Mouse (Mus musculus) urinary bladder, postnatal 36 days (tissue): ENCODE data around the gene Asf1b.
"Not testable (repeated sequence)": the region's sequence is repeated elsewhere in the genome, so short reads cannot be mapped to it uniquely, and the experiment has no call there.

ENCODE experiments used
- DNase-seq, 2 experiments: peaks; one replicate each; pipeline ENCODE4 v3.0.0; 2022; ENCODE audit warnings: low spot score in 2 of 2, mixed read lengths in 1 of 2

Gene Asf1b

GRCm38 (mm10) chr8:83996567-83997505 lies 41.5 kb downstream of the Asf1b start:
- DNase-seq: peak; percentile 84 to 87

GRCm38 (mm10) chr8:83997511-83998141 lies 42.3 kb downstream of the Asf1b start, which contains the start of gene Samd1:
TSS of gene Samd1 (plus strand) at chr8:83997672.
- no peak for DNase-seq

GRCm38 (mm10) chr8:83998231-83999056 lies 43.1 kb downstream of the Asf1b start:
- DNase-seq: no peak

GRCm38 (mm10) chr8:83999057-83999705 lies 43.9 kb downstream of the Asf1b start:
- DNase-seq: no peak

- no peak for DNase-seq
Measured at GRCm38 (mm10) chr8:83999825-84000224, 44.5 kb downstream of the Asf1b start.

GRCm38 (mm10) chr8:84001281-84002000 lies 46.1 kb downstream of the Asf1b start, which contains the start of gene 1700067K01Rik:
TSS of gene 1700067K01Rik (plus strand) at chr8:84001502.
- DNase-seq: no peak

GRCm38 (mm10) chr8:84002957-84003611 lies 47.8 kb downstream of the Asf1b start:
- no peak for DNase-seq

GRCm38 (mm10) chr8:84003612-84004246 lies 48.4 kb downstream of the Asf1b start:
- DNase-seq: no peak

- peak; percentile 87 to 94 for DNase-seq
Measured at GRCm38 (mm10) chr8:84004533-84005201, 49.4 kb downstream of the Asf1b start.

- not testable (repeated sequence) for DNase-seq
Measured at GRCm38 (mm10) chr8:84005502-84005901, 50.2 kb downstream of the Asf1b start.

- no peak for DNase-seq
Measured at GRCm38 (mm10) chr8:84008362-84008761, 53.1 kb downstream of the Asf1b start.

GRCm38 (mm10) chr8:84009876-84010275 lies 54.6 kb downstream of the Asf1b start:
- DNase-seq: peak; percentile 83 to 88

- peak; percentile 67 to 78 for DNase-seq
Measured at GRCm38 (mm10) chr8:84010625-84011611, 55.6 kb downstream of the Asf1b start.

GRCm38 (mm10) chr8:84011705-84012498 lies 56.6 kb downstream of the Asf1b start, which contains the start of gene 2210011C24Rik:
TSS of gene 2210011C24Rik (minus strand) at chr8:84012171.
- DNase-seq: no peak

- no peak for DNase-seq
Measured at GRCm38 (mm10) chr8:84012499-84013165, 57.3 kb downstream of the Asf1b start.

GRCm38 (mm10) chr8:84015833-84016232 lies 60.5 kb downstream of the Asf1b start:
- DNase-seq: no peak
